Mouse (Mus musculus): ENCODE data around the gene Fbxo46.

Gene Fbxo46

DNA sequence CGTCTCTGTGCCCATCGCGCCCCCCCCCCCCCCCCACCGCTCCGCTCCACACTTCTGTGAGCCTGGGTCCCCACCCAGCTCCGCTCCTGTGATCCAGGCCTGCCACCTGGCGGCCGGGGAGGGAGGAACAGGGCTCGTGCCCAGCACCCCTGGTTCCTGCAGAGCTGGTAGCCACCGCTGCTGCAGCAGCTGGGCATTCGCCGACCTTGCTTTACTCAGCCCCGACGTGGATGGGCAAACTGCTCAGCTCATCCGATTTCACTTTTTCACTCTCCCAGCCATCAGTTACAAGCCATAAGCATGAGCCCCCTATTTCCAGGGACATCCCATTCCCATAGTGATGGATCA lies 26.5 kb upstream of the Fbxo46 start:
- DNase-seq (ENCODE audit: low read depth, low spot score) = peak; percentile 73

DNA sequence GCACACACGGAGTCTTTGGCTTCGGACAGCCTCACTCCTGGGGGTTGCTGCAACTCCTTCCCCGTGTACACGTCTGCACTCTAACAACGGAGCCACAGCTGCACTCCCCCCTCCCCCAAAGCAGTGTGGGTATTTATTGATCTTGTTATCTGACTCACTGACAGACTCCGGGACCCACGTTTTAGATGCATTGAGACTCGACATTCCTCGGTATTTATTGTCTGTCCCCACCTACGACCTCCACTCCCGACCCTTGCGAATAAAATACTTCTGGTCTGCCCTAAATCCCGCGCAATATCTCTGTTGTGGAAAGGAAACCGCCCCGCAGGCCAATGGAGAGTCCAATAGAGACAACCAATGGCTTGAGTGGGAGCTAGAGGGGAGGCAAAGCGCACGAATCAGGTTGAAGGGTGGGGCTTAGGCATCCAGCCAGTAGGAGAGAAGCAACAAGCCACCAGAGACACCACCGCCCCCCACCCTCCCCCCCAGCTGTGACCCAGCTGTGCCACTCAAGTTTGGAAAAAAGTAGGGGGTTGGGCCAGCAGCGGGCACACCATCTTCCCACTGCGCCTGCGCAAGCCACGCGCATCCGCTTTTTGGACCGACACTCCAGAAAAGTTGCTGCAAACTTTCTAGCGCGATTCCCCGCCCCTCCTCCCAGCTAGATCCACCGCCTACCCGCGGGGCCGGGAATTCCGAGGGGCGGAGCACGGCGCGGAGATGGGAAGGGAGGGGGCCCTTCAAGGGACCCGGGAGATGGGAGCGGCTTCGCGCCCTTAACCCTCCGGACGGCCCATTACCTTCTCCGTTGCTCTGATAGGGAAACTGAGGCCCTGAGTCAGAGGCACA lies 25.9 kb upstream of the Fbxo46 start:
- peak; percentile 98 for DNase-seq (ENCODE audit: low read depth, low spot score)

DNA sequence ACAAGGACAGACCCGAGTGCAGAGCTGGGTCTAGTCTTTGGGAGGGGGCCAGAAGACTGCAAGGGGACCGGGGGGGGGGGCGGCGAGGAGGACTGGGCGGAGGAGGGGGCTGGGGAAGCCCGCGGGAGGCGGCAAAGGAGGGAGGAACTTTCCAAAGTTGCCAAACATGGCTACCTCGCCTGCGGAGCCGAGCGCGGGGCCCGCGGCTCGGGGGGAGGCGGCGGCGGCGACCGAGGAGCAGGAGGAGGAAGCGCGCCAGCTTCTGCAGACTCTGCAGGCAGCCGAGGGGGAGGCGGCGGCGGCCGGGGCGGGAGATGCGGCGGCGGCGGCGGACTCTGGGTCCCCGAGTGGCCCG lies 25.2 kb upstream of the Fbxo46 start, which contains the start of gene Six5:
Six5 (plus strand) TSS at position 124 of the 355 bp plus-strand sequence.
- no peak for DNase-seq (ENCODE audit: low read depth, low spot score)

DNA sequence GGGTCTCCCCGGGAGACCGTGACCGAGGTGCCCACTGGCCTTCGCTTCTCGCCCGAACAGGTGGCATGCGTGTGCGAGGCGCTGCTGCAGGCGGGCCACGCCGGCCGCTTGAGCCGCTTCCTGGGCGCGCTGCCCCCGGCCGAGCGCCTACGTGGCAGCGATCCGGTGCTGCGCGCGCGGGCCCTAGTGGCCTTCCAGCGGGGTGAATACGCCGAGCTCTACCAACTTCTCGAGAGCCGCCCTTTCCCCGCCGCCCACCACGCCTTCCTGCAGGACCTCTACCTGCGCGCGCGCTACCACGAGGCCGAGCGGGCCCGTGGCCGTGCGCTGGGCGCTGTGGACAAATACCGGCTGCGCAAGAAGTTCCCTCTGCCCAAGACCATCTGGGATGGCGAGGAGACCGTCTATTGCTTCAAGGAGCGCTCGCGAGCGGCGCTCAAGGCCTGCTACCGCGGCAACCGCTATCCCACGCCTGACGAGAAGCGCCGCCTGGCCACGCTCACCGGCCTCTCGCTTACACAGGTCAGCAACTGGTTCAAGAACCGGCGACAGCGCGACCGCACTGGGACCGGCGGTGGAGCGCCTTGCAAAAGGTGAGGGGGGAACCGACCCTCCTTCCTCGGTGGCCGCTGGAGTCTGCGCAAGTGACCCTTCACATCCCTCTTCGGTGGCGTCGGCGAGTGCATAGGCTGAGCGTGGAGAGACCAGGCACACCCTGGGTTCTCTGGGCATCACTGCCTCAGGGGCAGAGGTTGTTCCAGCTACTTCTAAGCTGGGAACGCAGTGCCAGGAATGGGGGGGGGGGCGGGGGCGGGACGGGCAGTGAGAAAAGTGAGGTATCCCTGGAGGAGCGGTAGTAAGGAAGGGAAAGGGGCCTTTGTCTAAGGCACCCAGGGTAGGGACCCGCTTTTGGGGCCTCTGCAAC lies 24.6 kb upstream of the Fbxo46 start:
- no peak for DNase-seq (ENCODE audit: low read depth, low spot score)

GRCm38 (mm10) chr7:19095751-19096110 lies 23.9 kb upstream of the Fbxo46 start:
- peak; percentile 71 for DNase-seq (ENCODE audit: low read depth, low spot score)

DNA sequence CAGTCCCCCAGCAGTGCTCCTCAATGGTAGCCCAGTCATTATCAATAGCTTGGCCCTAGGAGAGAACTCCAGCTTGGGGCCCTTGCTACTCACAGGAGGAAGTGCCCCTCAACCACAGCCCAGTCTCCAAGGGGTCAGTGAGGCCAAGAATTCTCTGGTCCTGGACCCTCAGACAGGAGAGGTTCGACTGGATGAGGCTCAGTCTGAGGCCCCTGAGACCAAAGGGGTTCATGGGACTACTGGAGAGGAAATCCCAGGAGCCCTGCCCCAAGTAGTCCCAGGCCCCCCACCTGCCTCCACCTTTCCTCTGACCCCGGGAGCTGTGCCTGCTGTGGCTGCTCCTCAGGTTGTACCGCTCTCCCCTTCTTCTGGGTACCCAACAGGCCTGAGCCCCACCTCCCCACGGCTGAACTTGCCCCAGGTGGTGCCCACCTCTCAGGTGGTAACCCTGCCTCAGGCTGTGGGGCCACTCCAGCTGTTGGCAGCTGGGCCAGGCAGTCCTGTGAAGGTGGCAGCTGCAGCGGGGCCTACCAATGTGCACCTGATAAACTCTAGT lies 23.2 kb upstream of the Fbxo46 start:
- no peak for DNase-seq (ENCODE audit: low read depth, low spot score)

GRCm38 (mm10) chr7:19097217-19097616 lies 22.4 kb upstream of the Fbxo46 start:
- DNase-seq (ENCODE audit: low read depth, low spot score) = no peak

DNA sequence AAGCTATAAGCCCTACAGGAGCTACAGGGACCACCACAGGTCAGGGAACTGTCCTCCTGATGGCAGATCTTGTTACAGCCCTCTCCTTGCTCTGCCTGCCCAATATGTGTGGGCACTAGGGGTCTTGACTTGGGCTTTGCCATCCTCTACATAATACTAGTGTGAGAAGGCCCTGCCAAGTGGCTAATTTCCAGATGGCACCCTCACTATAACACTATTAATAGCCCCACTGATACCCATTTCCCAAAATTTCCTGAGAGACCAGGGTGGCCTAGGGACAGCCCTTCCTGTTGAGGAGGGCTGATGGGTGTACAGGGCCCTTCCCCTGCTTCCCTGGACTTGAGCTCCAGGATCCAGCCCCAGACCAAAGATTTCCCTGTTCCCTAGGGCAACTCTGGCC lies 21.8 kb upstream of the Fbxo46 start:
- DNase-seq (ENCODE audit: low read depth, low spot score) = no peak

GRCm38 (mm10) chr7:19098811-19099210 lies 20.8 kb upstream of the Fbxo46 start:
- no peak for DNase-seq (ENCODE audit: low read depth, low spot score)

DNA sequence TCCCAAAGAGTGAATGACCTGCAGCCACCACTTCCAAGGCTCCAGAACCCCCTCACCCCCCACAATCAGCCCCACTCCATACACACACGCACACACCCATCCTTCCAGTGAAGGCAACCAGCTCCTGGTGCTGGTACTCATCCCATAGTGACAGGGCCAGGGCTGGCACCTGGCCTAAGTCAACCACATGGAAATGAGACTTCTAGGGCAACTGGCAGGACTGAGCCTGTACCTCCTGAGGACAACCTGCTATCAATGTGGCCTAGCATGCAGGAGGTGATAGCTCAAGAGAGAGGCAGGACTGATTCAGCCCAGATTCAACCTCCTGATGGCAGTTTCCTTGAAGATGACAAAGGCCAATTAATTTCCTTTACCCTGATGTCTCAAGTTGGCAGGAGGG lies 19.4 kb upstream of the Fbxo46 start:
- no peak for DNase-seq (ENCODE audit: low read depth, low spot score)

DNA sequence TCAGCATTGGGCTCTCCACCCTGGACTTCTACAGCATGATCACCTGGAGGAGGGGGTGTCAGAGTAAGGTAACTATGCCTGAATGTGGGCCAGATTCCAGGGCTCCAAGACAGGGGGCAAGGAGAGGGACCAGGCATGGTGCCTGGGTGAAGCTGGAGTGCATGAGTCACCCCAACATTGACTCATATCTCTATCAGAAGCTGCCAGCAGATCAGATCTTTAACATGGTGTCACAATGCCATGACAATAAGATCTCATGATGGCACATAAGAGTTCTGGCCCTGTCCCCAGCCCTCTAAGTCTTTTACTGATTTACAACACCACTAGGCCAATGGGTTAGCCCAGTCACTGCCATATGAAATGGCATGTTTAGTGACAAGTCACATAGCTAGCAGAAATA lies 15.9 kb upstream of the Fbxo46 start:
- no peak for DNase-seq (ENCODE audit: low read depth, low spot score)

DNA sequence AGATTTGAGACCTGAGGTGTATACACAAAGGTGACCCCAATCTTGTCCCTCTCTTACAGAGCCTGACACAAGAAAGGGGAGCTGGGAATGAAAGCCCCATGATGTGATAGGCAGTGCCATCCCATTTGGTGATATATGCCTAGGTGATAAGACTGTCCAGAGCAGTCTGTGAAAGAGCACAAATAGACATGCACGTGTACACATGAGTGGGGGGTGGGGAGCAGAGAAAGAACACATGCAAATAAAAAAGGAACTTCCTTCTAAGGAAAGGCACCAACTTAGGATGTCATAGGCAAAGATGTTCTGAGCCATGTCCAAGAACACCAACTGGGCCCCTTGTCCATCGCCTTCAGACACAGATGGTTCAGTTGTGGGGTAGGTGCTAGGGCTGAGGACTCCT lies 15.2 kb upstream of the Fbxo46 start:
- no peak for DNase-seq (ENCODE audit: low read depth, low spot score)

- no peak for DNase-seq (ENCODE audit: low read depth, low spot score)
These were observed 12.2 kb upstream of the Fbxo46 start for GRCm38 (mm10) chr7:19107436-19107835.

GRCm38 (mm10) chr7:19109565-19109964 lies 10.1 kb upstream of the Fbxo46 start:
- no peak for DNase-seq (ENCODE audit: low read depth, low spot score)

DNA sequence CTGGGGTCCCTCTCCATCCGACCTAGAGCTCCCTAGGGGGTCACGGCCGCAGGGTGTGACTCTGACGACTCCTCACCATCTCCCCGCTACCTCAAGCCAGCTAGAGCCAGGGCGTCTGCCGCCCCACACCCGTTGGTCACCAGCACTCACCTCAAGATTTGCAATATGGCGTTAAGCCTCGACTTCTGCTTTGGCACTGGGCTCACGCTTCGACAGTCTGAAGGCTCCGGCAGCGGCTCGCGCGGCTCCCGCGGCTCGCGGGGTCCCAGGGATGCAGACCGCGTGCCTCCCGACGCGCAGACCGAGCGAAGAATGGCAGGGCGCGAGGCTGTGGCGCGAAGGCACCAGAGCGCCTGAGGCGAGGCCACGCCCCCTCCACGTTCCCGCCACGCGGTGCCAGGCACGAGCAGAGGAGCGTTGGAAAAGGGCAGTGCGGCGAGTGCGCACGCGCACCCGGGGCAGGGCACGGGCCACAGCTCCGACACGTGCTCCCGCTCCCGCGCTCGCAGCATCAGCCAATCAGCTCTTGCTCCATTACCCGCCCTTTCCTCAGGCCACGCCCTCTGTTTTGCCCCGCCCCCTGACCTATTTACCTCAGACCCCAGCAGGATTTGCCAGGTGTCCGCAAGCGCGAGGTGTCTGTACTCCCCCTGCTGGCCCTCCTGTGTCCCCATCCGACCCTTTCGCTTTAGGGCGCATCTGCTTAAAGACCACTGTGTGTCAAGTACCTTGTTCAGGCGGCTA lies 1.5 kb upstream of the Fbxo46 start, which contains the start of gene Gm4969:
Gm4969 (minus strand) TSS at position 341 of the 744 bp plus-strand sequence.
- DNase-seq (ENCODE audit: low read depth, low spot score) = peak; percentile 97

GRCm38 (mm10) chr7:19119083-19119482 lies 576 bp upstream of the Fbxo46 start:
- DNase-seq (ENCODE audit: low read depth, low spot score) = no peak

DNA sequence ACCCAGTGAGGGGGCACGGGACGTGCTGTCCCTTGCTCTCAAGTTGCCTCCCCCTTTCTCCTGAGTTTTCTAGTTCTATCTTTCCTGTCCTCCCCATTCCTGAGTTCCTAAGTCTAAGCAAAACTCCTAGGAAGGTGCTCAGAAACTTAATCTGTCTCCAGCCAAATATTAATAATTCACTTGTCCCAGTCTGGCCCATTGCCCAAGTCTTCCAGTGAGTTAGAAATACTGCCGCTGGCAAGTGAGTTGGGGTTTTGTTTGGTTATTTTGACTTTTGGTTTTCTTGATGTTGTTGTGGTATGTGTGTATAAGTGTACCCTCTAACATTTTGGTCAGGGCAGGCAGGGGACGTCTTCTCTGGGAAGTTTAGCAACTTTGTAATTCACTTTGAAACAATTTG lies 2.0 kb downstream of the Fbxo46 start:
- no peak for DNase-seq (ENCODE audit: low read depth, low spot score)

DNA sequence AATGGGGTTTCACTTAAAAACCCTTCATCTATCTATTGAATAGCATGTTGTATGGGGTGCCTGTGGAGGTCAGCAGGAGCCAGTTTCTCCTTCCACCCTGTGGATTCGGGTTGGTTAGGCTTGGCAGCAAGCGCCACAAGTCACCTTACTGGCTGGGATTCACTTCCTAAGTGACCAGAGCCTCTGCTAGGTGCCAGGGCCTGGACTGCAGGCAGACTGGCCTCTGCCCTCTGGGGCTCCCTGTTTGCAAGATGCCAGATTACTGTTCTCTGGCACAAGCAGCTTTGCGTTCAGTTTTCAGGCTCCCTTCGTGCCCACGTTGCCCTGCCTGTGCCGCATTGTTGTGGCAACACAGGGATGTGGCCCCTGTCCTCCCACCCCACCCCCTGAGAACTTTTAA lies 5.1 kb downstream of the Fbxo46 start:
- no peak for DNase-seq (ENCODE audit: low read depth, low spot score)

GRCm38 (mm10) chr7:19127744-19128143 lies 8.1 kb downstream of the Fbxo46 start:
- DNase-seq (ENCODE audit: low read depth, low spot score) = no peak

GRCm38 (mm10) chr7:19129396-19129795 lies 9.7 kb downstream of the Fbxo46 start:
- DNase-seq (ENCODE audit: low read depth, low spot score) = no peak

DNA sequence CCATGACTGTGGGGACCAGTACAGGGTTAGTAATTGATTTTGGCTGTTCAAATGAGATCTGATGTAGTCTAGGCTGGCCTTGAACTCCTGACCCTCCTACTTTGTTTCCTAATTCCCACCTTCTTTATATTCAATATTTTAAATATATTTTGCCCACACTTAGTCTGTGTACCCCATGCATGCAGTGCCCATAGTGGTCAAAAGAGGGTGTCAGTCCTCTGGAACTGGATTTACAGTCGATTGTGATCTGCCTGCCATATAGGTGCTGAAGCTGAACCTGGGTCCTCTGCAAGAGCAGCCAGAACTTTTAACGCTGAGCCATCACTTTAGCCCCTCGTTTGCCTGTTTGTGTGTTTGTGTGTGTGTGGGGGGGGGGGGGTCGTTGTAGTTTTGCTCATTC lies 11.0 kb downstream of the Fbxo46 start:
- peak; percentile 53 for DNase-seq (ENCODE audit: low read depth, low spot score)

All from ES-CJ7 (cell line).